Mouse (Mus musculus) liver, postnatal 0 days (tissue): Measurements from ENCODE around the gene Kcnip1.

Experiments used
- CTCF ChIP-seq: sonication (generic); IDR thresholded peaks from 2 replicates; pipeline ENCODE4 v1.5.1; 2016; ENCODE audit warnings: antibody characterized with exemption, low read depth
- EP300 ChIP-seq: IDR thresholded peaks from 2 replicates; pipeline ENCODE4 v1.6.1; 2016; ENCODE audit warnings: antibody characterized with exemption, low read depth, mild to moderate bottlenecking

DNA sequence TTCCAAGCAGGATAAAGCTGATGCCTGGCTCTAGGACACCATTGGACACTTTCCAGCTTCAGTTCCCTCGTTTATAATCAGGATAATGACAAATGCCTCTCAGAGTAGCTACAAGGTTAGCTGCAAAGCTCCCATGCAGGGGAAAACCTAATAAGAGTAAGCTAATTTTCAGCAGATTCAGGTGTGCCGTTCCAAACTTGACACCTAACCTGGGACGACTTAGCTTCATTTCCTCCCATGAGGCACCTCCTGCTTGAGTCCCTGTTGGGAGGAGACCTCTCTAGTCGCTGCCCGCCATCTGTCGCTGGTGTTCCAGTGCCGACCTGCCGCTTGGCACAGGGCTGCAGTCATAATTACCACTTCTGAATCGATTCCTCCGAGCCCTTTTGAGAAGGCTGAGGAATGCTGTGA, 211.4 kb downstream of the Kcnip1 start:
- no peak for TF ChIP-seq CTCF
- no peak for TF ChIP-seq EP300
